In the genomic region with DNA sequence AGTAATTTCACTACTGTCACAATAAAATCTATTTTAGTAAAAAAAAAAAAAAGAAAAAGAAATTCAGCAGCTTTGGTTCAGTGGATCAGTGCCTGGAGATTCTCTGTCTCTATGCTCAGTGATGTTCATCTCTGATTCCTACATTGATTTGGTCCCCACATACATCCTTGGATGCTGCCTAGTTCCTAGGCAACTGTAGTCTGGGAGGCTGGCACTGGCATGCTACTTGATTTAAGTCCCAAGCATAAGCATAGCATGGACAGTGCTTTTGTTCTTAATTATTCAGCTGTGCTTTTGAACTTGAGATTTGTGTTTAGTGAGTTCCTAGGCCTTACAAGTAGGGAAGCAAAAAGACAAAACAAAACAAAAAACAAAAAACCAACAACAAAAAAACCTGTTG, we compare ENCODE assay signal across 19 mouse cellular contexts.
A peak's percentile ranks its signal among the peaks of the same experiment; 100 is the strongest.
DNase-seq lines count a peak whose midpoint lies in the region; ATAC-seq and TF ChIP-seq lines count a peak whose summit lies in the region.
"Had no signal": no experiment of that assay in that cellular context is flagged by ENCODE, and none has a peak within 500 bp of the region (broad histone marks: within the 10 kb centered on the region; RNA-seq: fewer than 3 reads in every experiment).

No protein-coding gene starts in this region.

- H3K4me2 ChIP-seq in hindbrain, embryonic 12.5 days (replicated peaks), result no peak overlapping the region
- H3K4me2 ChIP-seq in hindbrain, embryonic 16.5 days (ENCODE audit: low read length), result no peak overlapping the region
- no peak overlapping the region for H3K4me2 ChIP-seq in hindbrain, postnatal 0 days (ENCODE audit: low read depth, low read length)
- H3K4me2 ChIP-seq: heart, embryonic 15.5 days; intestine, embryonic 15.5 days; kidney, embryonic 15.5 days; limb, embryonic 15.5 days; liver, embryonic 15.5 days had no signal

- no peaks in the 10 kb centered on the region for H3K4me1 ChIP-seq in hindbrain, embryonic 12.5 days
- no peaks in the 10 kb centered on the region for H3K4me1 ChIP-seq in hindbrain, embryonic 16.5 days (ENCODE audit: control insufficient read depth, insufficient read depth, low read depth, low read length)
- no peaks in the 10 kb centered on the region for H3K4me1 ChIP-seq in hindbrain, postnatal 0 days (ENCODE audit: insufficient read depth, low read length)
- H3K4me1 ChIP-seq: heart, embryonic 15.5 days; intestine, embryonic 15.5 days; kidney, embryonic 15.5 days; limb, embryonic 15.5 days; liver, embryonic 15.5 days had no signal

- H3K36me3 ChIP-seq in hindbrain, embryonic 12.5 days, result no peaks in the 10 kb centered on the region
- H3K36me3 ChIP-seq in hindbrain, embryonic 16.5 days (ENCODE audit: control insufficient read depth, insufficient read depth, low read length), result no peaks in the 10 kb centered on the region
- H3K36me3 ChIP-seq in hindbrain, postnatal 0 days (ENCODE audit: insufficient read depth, low read length), result no peaks in the 10 kb centered on the region
- H3K36me3 ChIP-seq: heart, embryonic 15.5 days; intestine, embryonic 15.5 days; kidney, embryonic 15.5 days; limb, embryonic 15.5 days; liver, embryonic 15.5 days had no signal

- DNase-seq in right cerebral cortex, postnatal 4 days, result peak; percentile 6
- no peak for DNase-seq in right cerebral cortex, adult 2 months (ENCODE audit: low spot score in 2 of 2)
- peak; percentile 23 for DNase-seq in hindbrain, postnatal 0 days (ENCODE audit: low spot score)
- DNase-seq in gastrocnemius, adult 18-20 months (ENCODE audit: low spot score), result no peak
- DNase-seq in kidney, adult 8-10 months, result no peak
- DNase-seq: B cell, adult 2 months; cerebellum, adult 9-11 months; gastrocnemius, postnatal 36 days; heart, postnatal 4 days; kidney, postnatal 4 days had no signal

- no peaks in the 10 kb centered on the region for H3K9me3 ChIP-seq in hindbrain, embryonic 12.5 days (replicated peaks)
- no peaks in the 10 kb centered on the region for H3K9me3 ChIP-seq in hindbrain, embryonic 16.5 days (ENCODE audit: control insufficient read depth, low read length)
- no peaks in the 10 kb centered on the region for H3K9me3 ChIP-seq in hindbrain, postnatal 0 days (ENCODE audit: low read length)
- H3K9me3 ChIP-seq: heart, embryonic 15.5 days; intestine, embryonic 15.5 days; kidney, embryonic 15.5 days; limb, embryonic 15.5 days; liver, embryonic 15.5 days had no signal

- H3K27me3 ChIP-seq in hindbrain, embryonic 12.5 days, result no peaks in the 10 kb centered on the region
- H3K27me3 ChIP-seq in hindbrain, embryonic 16.5 days (replicated peaks; ENCODE audit: control insufficient read depth, insufficient read depth, low read length), result no peaks in the 10 kb centered on the region
- no peaks in the 10 kb centered on the region for H3K27me3 ChIP-seq in hindbrain, postnatal 0 days (ENCODE audit: insufficient read depth, low read length)
- H3K27me3 ChIP-seq: heart, embryonic 15.5 days; intestine, embryonic 15.5 days; limb, embryonic 15.5 days; liver, embryonic 15.5 days had no signal

- H3K9ac ChIP-seq in hindbrain, embryonic 12.5 days, result no peak overlapping the region
- no peak overlapping the region for H3K9ac ChIP-seq in hindbrain, embryonic 16.5 days (ENCODE audit: low read depth, low read length)
- H3K9ac ChIP-seq in hindbrain, postnatal 0 days (replicated peaks; ENCODE audit: low read length), result no peak overlapping the region
- H3K9ac ChIP-seq: heart, embryonic 15.5 days; intestine, embryonic 15.5 days; kidney, embryonic 15.5 days; limb, embryonic 15.5 days; liver, embryonic 15.5 days had no signal

- no peak overlapping the region for H3K4me3 ChIP-seq in hindbrain, embryonic 12.5 days
- no peak overlapping the region for H3K4me3 ChIP-seq in hindbrain, embryonic 16.5 days (ENCODE audit: low read length)
- H3K4me3 ChIP-seq in hindbrain, postnatal 0 days (ENCODE audit: low read length), result no peak overlapping the region
- H3K4me3 ChIP-seq: heart, embryonic 15.5 days; intestine, embryonic 15.5 days; kidney, embryonic 15.5 days; limb, embryonic 15.5 days; liver, embryonic 15.5 days had no signal

- no peak for TF ChIP-seq CTCF in hindbrain, postnatal 0 days (IDR thresholded peaks at IDR 0.05; ENCODE audit: low read depth)

- H3K27ac ChIP-seq in hindbrain, embryonic 12.5 days, result no peak overlapping the region
- no peak overlapping the region for H3K27ac ChIP-seq in hindbrain, embryonic 16.5 days (ENCODE audit: low read depth, low read length)
- no peak overlapping the region for H3K27ac ChIP-seq in hindbrain, postnatal 0 days
- H3K27ac ChIP-seq: heart, embryonic 15.5 days; intestine, embryonic 15.5 days; kidney, embryonic 15.5 days; limb, embryonic 15.5 days; liver, embryonic 15.5 days; stomach, postnatal 0 days had no signal

- peak; percentile 80 for ATAC-seq in hindbrain, embryonic 12.5 days (ENCODE audit: low FRiP score)
- no peak for ATAC-seq in hindbrain, embryonic 16.5 days
- ATAC-seq in hindbrain, postnatal 0 days, result 0 out of 2 replicates have a peak, but pooled peaks have one; percentile 45
- ATAC-seq: intestine, embryonic 15.5 days; lung, postnatal 0 days had no signal

Comparison
In these comparisons a context has a peak if more than half of its experiments do, and no peak if none do; other contexts are left out.
1. DNase-seq: peak in right cerebral cortex, postnatal 4 days (single experiment) and hindbrain, postnatal 0 days (single experiment); none in right cerebral cortex, adult 2 months (0 of 2), gastrocnemius, adult 18-20 months (single experiment) and kidney, adult 8-10 months (0 of 2).